ENCODE assay signal across 18 mouse cellular contexts in genomic region chr4:141136126-141136525, GRCm38 (mm10). TPM values are rescaled to one million over a fixed set of nuclear protein-coding genes. Genes with fewer than 3 reads are reported as not detected.
A peak's percentile ranks its signal among the peaks of the same experiment; 100 is the strongest.
DNase-seq lines count a peak whose midpoint lies in the region; ATAC-seq lines count a peak whose summit lies in the region.
"Had no signal": no experiment of that assay in that cellular context is flagged by ENCODE, and none has a peak within 500 bp of the region (broad histone marks: within the 10 kb centered on the region; RNA-seq: fewer than 3 reads in every experiment).

No protein-coding gene starts in this region.

- H3K9ac ChIP-seq in neural tube, embryonic 12.5 days = no peak overlapping the region
- no peak overlapping the region for H3K9ac ChIP-seq in liver, embryonic 12.5 days
- H3K9ac ChIP-seq: limb, embryonic 15.5 days had no signal

- DNase-seq in kidney, adult 9 months = peak; percentile 44
- DNase-seq in kidney, adult 11 months = no peak
- no peak for DNase-seq in neural tube, embryonic 10.5 days (ENCODE audit: extremely low spot score, low spot score)
- DNase-seq in spleen, adult 18-20 months = no peak
- no peak for DNase-seq in left cerebral cortex, adult 18-20 months (ENCODE audit: low spot score in 2 of 2)
- DNase-seq: adrenal gland, postnatal 36 days; cerebellum, postnatal 10 days; heart, adult 2 months; heart, postnatal 36 days; thymus, postnatal 25 days had no signal

- no peaks in the 10 kb centered on the region for H3K27me3 ChIP-seq in neural tube, embryonic 12.5 days (replicated peaks)
- H3K27me3 ChIP-seq in liver, embryonic 12.5 days (replicated peaks) = no peaks in the 10 kb centered on the region
- H3K27me3 ChIP-seq: limb, embryonic 15.5 days; neural tube, embryonic 13.5 days had no signal

- 67% methylated on average over 7 of the region's 7 CpGs for WGBS in neural tube, embryonic 12.5 days
- 77% methylated on average over 7 of the region's 7 CpGs for WGBS in liver, embryonic 12.5 days (ENCODE audit: insufficient replicate concordance)

- H3K4me2 ChIP-seq in neural tube, embryonic 12.5 days (replicated peaks) = 0 out of 2 replicates have a peak overlapping the region, but pooled peaks have one; percentile 25
- H3K4me2 ChIP-seq in liver, embryonic 12.5 days = peak overlapping the region; percentile 8; the same call in 1 of the 2 replicates
- H3K4me2 ChIP-seq: limb, embryonic 15.5 days had no signal

- H3K27ac ChIP-seq in neural tube, embryonic 12.5 days = no peak overlapping the region
- H3K27ac ChIP-seq in liver, embryonic 12.5 days = peak overlapping the region; percentile 41; the same call in 1 of the 2 replicates
- H3K27ac ChIP-seq: heart, adult 2 months had no signal

- ATAC-seq in neural tube, embryonic 12.5 days (ENCODE audit: low FRiP score, low read depth) = no peak
- no peak for ATAC-seq in liver, embryonic 12.5 days
- ATAC-seq: CD4-positive, CD25-positive, alpha-beta regulatory T cell, adult 4 months; forebrain, embryonic 16.5 days had no signal

- peaks cover 61% of the 10 kb centered on the region for H3K4me1 ChIP-seq in neural tube, embryonic 12.5 days
- peaks cover 69% of the 10 kb centered on the region for H3K4me1 ChIP-seq in liver, embryonic 12.5 days

- no peak overlapping the region for H3K4me3 ChIP-seq in neural tube, embryonic 12.5 days
- H3K4me3 ChIP-seq in liver, embryonic 12.5 days = no peak overlapping the region
- H3K4me3 ChIP-seq: erythroblast, embryonic 14.5 days; heart, adult 2 months; limb, embryonic 15.5 days; neural tube, embryonic 13.5 days had no signal

- no peaks in the 10 kb centered on the region for H3K9me3 ChIP-seq in neural tube, embryonic 12.5 days
- H3K9me3 ChIP-seq in liver, embryonic 12.5 days (replicated peaks) = no peaks in the 10 kb centered on the region
- H3K9me3 ChIP-seq: limb, embryonic 15.5 days; neural tube, embryonic 13.5 days had no signal

- H3K36me3 ChIP-seq in neural tube, embryonic 12.5 days = 0 out of 2 replicates have a peak, but pooled peaks cover 3% of the 10 kb centered on the region
- peaks cover 33% of the 10 kb centered on the region for H3K36me3 ChIP-seq in liver, embryonic 12.5 days
- H3K36me3 ChIP-seq: limb, embryonic 15.5 days; neural tube, embryonic 13.5 days had no signal

RNA-seq across cellular contexts. Expression of gene Szrd1, which starts 3.4 kb away (rescaled TPM):
- polyA plus RNA-seq in neural tube, embryonic 12.5 days (2016; fragmentation: Nextera tagmentation; extraction: Ambion mirVana) = 32.0 TPM in 2 replicates
- 21.3 and 22.1 TPM in 2 replicates for polyA plus RNA-seq in liver, embryonic 12.5 days (2016; fragmentation: Nextera tagmentation; extraction: Ambion mirVana)
- 10 to 100 TPM; 51.3 to 54.1 TPM for total RNA-seq in left cerebral cortex, adult 18-20 months (2021)

RNA-seq across cellular contexts. Expression of gene Fbxo42, which starts 11.6 kb away (rescaled TPM):
- polyA plus RNA-seq in neural tube, embryonic 12.5 days (2016; fragmentation: Nextera tagmentation; extraction: Ambion mirVana) = 28.4 and 29.3 TPM in 2 replicates
- 21.6 and 26.0 TPM in 2 replicates for polyA plus RNA-seq in liver, embryonic 12.5 days (2016; fragmentation: Nextera tagmentation; extraction: Ambion mirVana)
- total RNA-seq in left cerebral cortex, adult 18-20 months (2021) = 10 to 100 TPM; 30.1 to 31.5 TPM

RNA-seq across cellular contexts. Expression of gene Spata21, which starts 48.0 kb away (rescaled TPM):
- polyA plus RNA-seq in neural tube, embryonic 12.5 days (2016; fragmentation: Nextera tagmentation; extraction: Ambion mirVana) = 0.25 TPM in 1 of 2 replicates, not detected in the other
- 0.05 TPM in 1 of 2 replicates, not detected in the other for polyA plus RNA-seq in liver, embryonic 12.5 days (2016; fragmentation: Nextera tagmentation; extraction: Ambion mirVana)
- under 1 TPM; 0.21 to 0.23 TPM for total RNA-seq in left cerebral cortex, adult 18-20 months (2021)
- total RNA-seq: adrenal gland, postnatal 36 days; gastrocnemius, adult 18-20 months; heart, adult 2 months; heart, postnatal 36 days had no signal
- polyA plus RNA-seq: erythroblast, embryonic 14.5 days; neural tube, embryonic 13.5 days had no signal

RNA-seq across cellular contexts. Expression of gene Necap2, which starts 58.0 kb away (rescaled TPM):
- polyA plus RNA-seq in neural tube, embryonic 12.5 days (2016; fragmentation: Nextera tagmentation; extraction: Ambion mirVana) = 55.0 and 61.2 TPM in 2 replicates
- polyA plus RNA-seq in liver, embryonic 12.5 days (2016; fragmentation: Nextera tagmentation; extraction: Ambion mirVana) = 136 and 143 TPM in 2 replicates
- total RNA-seq in left cerebral cortex, adult 18-20 months (2021) = 10 to 100 TPM; 43.2 to 44.3 TPM
